Comparison of ENCODE assay signal across 8 mouse cellular contexts in the genomic region with DNA sequence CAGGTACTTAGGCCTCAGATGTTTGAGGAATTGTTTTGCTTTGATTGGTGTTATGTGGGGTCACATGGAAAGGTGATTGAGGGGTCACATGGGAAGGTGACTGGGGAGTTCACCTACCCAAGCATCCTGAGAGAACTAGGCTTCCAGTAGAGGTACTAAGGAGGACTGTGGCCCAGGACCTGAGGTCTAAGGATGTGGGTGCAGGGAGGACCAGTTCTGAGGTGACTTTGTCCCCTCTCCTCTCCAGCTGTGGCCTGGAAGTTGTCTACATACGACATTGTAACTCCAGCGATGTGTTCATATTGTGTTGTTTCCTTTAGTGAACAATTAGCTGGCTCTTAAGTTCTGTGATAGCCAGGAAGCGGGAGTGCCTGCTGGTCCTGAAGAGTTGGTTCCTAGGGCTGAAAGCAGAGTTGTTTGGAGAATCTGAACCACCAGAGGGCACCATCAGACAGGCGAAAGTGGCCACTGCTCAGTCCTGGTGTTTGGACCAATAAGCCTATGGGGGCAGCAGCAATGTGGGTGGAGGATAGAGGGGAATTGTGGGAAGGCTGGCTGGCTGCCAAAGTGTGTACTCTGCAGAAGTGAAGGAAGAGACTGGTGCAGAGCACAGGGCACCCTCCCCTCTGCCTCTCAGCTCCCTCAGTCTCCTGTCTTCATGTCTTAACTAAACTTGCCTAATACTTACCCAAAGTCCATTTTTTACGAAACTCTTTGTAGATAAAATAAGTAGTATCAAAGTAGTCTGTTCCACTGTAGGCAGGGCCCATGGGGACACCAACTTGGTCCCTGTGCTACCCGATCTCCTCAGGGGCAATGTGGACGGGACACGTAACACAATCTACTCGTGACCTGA. TPM values are rescaled to one million over a fixed set of nuclear protein-coding genes. Genes with fewer than 3 reads are reported as not detected.
DNase-seq lines count a peak whose midpoint lies in the region; ATAC-seq and TF ChIP-seq lines count a peak whose summit lies in the region.

No protein-coding gene starts in this region.

- no peaks in the 10 kb centered on the region for H3K36me3 ChIP-seq in lung, embryonic 14.5 days (ENCODE audit: insufficient read depth)
- no peaks in the 10 kb centered on the region for H3K36me3 ChIP-seq in thymus, adult 2 months (ENCODE audit: control insufficient read depth, insufficient read depth, low read length)

- H3K4me1 ChIP-seq in lung, embryonic 14.5 days (ENCODE audit: insufficient read depth): no peaks in the 10 kb centered on the region
- H3K4me1 ChIP-seq in thymus, adult 2 months (replicated peaks; ENCODE audit: control insufficient read depth, insufficient read depth, low read length): peaks cover 5% of the 10 kb centered on the region; the same call in 1 of the 2 replicates

- H3K9ac ChIP-seq in lung, embryonic 14.5 days: no peak overlapping the region

- ATAC-seq in hematopoietic stem cell, adult 5-6 weeks (replicated peaks in 1 of 2; ENCODE audit: insufficient read depth in 1 of 2, low FRiP score in 2 of 2, low TSS enrichment in 1 of 2, low read depth in 1 of 2, poor library complexity in 2 of 2, severe bottlenecking in 2 of 2): peak; percentile 86 to 87
- ATAC-seq in lung, embryonic 14.5 days (ENCODE audit: insufficient read depth): peak; percentile 91

- no peak for TF ChIP-seq POLR2A in thymus, adult 2 months (IDR thresholded peaks at IDR 0.05; ENCODE audit: control insufficient read depth, extremely low read depth, insufficient read depth, low read length, poor library complexity)

- TF ChIP-seq CTCF in lung, embryonic 14.5 days (IDR thresholded peaks at IDR 0.05; ENCODE audit: low read depth): peak; percentile 95
- peak; percentile 53; the same call in 1 of the 2 replicates for TF ChIP-seq CTCF in thymus, adult 2 months (IDR thresholded peaks at IDR 0.05; ENCODE audit: borderline replicate concordance, control insufficient read depth, extremely low read depth, insufficient read depth, low read length, poor library complexity)

- H3K4me2 ChIP-seq in lung, embryonic 14.5 days: no peak overlapping the region

- no peaks in the 10 kb centered on the region for H3K9me3 ChIP-seq in lung, embryonic 14.5 days (ENCODE audit: low read depth, low read length)

- H3K27ac ChIP-seq in lung, embryonic 14.5 days (ENCODE audit: low read depth): no peak overlapping the region
- no peak overlapping the region for H3K27ac ChIP-seq in thymus, adult 2 months (ENCODE audit: control insufficient read depth, insufficient read depth, low read length)

- WGBS in lung, embryonic 14.5 days: 51% methylated on average over 9 of the region's 9 CpGs
- WGBS in thymus, adult 2 months: 59% methylated on average over 9 of the region's 9 CpGs

- H3K27me3 ChIP-seq in lung, embryonic 14.5 days (ENCODE audit: insufficient read depth, low read length): no peaks in the 10 kb centered on the region
- no peaks in the 10 kb centered on the region for H3K27me3 ChIP-seq in thymus, adult 2 months (ENCODE audit: control insufficient read depth, insufficient read depth, low read length)

- H3K4me3 ChIP-seq in lung, embryonic 14.5 days (ENCODE audit: low read depth, low read length): no peak overlapping the region
- no peak overlapping the region for H3K4me3 ChIP-seq in thymus, adult 2 months (ENCODE audit: control insufficient read depth, insufficient read depth, low read length)

- peak; percentile 91 for DNase-seq in ES-CJ7 (ENCODE audit: low read depth, low spot score)
- DNase-seq in cerebellum, adult 11-12 months: peak; percentile 87
- peak; percentile 85 for DNase-seq in forelimb bud, embryonic 11.5 days (ENCODE audit: low read depth, low spot score)
- DNase-seq in layer of hippocampus, adult 8-10 months (ENCODE audit: low spot score in 2 of 2): peak; percentile 93 to 96
- DNase-seq in lung, embryonic 14.5 days: peak; percentile 97
- peak; percentile 87 for DNase-seq in ovary, adult 18-20 months (ENCODE audit: low spot score)
- DNase-seq in thymus, adult 2 months: peak; percentile 79

RNA-seq across cellular contexts. Expression of a gene that starts 11.3 kb away (rescaled TPM):
- 0.38 TPM in 1 of 2 replicates, not detected in the other for total RNA-seq in hematopoietic stem cell, adult 5-6 weeks (2017)
- total RNA-seq in layer of hippocampus, adult 8-10 months (2022): not detected
- not detected in 2 replicates for polyA plus RNA-seq in lung, embryonic 14.5 days (2014; fragmentation: Nextera tagmentation; extraction: Ambion mirVana)
- 0.18 and 0.30 TPM in 2 replicates for polyA plus RNA-seq in thymus, adult 2 months (2012; rRNA removed)

RNA-seq across cellular contexts. Expression of a gene that starts 56.7 kb away (rescaled TPM):
- 14.1 and 17.4 TPM in 2 replicates for total RNA-seq in hematopoietic stem cell, adult 5-6 weeks (2017)
- total RNA-seq in layer of hippocampus, adult 8-10 months (2022): 100 to 1,000 TPM in 2 of 4 experiments, 10 to 100 TPM in 2; 84.4 to 105 (median 93.8) TPM
- 43.5 and 47.1 TPM in 2 replicates for polyA plus RNA-seq in lung, embryonic 14.5 days (2014; fragmentation: Nextera tagmentation; extraction: Ambion mirVana)
- polyA plus RNA-seq in thymus, adult 2 months (2012; rRNA removed): 131 and 163 TPM in 2 replicates
